Mouse (Mus musculus): Measurements from ENCODE around the gene Gli2. TPM values are rescaled to one million over a fixed set of nuclear protein-coding genes. Genes with fewer than 3 reads are reported as not detected.

Gli2 gene
- polyA plus RNA-seq, 1 experiment from 2014 or later, result 4.0 TPM

DNA sequence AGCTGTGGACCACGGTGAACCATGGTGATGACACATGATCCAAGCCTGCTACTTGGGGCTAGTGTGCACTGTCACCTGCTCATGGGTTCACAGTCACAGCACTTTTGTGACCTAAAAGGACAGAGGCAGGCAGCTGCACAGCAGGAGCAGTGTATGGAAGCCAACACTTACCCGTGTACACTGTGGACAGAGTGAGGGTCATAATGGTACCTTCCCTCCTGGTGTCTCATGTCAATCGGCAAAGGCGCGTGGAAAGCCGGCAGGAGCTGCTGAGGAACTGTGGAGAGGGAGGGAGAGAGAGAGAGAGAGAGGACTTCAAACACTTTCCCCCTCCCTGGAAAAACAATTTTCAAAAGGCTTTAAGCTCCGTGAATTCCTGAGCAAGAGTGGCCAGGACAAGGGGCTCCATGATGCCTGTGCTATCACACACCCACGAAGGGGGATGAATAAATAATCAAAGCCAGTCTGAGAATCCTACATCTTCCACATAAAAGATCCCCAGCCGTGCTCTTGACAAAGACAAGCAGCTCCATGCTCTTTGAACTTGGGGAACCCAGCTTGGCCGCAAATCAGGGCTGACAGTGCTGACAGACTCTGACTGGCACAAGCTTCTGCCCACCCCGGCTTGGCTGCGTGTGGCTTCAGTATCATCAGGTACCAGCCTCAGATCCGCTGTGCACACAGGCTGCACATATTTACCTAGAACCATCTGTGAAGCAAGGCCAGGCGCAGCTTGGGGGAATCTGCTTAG, 163.1 kb downstream of the Gli2 start:
- Histone ChIP-seq H3K4me3 (replicated peaks; ENCODE audit: low read length) (no peak overlapping the region), H3K9me3 (ENCODE audit: control insufficient read depth, low read length) (no peaks in the 10 kb centered on the region), H3K27me3 (replicated peaks; ENCODE audit: control insufficient read depth, insufficient read depth, low read length) (no peaks in the 10 kb centered on the region), H3K4me1 (replicated peaks; ENCODE audit: control insufficient read depth, insufficient read depth, low read length) (peaks cover 18% of the 10 kb centered on the region), H3K27ac (ENCODE audit: low read length) (no peak overlapping the region), H3K4me2 (ENCODE audit: low read length) (no peak overlapping the region), H3K9ac (replicated peaks; ENCODE audit: low read depth, low read length) (no peak overlapping the region), H3K36me3 (ENCODE audit: control insufficient read depth, insufficient read depth) (no peaks in the 10 kb centered on the region)
- peak; percentile 15; the same call in 1 of the 2 replicates for ATAC-seq
- WGBS, result 35% methylated on average over 14 of the region's 14 CpGs

DNA sequence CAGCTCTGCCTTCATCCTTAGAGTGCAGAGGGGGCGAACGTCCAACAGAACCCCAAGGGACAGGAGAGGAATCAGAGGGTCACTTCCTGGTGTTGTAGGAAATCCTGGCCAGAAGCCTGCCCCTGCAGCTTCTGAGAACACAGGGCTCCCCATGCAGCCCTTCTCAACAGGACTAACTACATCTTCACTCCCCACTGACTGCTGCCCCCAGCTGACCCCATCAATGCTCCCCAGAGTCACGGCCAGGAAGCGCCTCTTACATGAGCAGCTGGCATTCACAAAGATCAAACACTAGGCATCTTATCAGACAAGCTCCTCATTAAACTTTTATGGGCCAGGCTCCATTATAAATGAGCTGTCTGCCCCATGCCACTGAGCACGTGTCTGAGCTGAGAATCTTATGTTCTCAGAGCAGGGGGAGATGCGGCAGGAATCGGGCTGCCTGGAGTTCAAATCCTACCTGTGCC, 172.6 kb downstream of the Gli2 start:
- no peaks in the 10 kb centered on the region for H3K9me3 ChIP-seq (ENCODE audit: control insufficient read depth, low read length)
- H3K27me3 ChIP-seq (replicated peaks; ENCODE audit: control insufficient read depth, insufficient read depth, low read length), result no peaks in the 10 kb centered on the region
- no peak overlapping the region for H3K4me2 ChIP-seq (ENCODE audit: low read length)
- H3K9ac ChIP-seq (replicated peaks; ENCODE audit: low read depth, low read length), result no peak overlapping the region
- no peak overlapping the region for H3K4me3 ChIP-seq (replicated peaks; ENCODE audit: low read length)
- no peak overlapping the region for H3K27ac ChIP-seq (ENCODE audit: low read length)
- WGBS, result 64% methylated on average over 7 of the region's 7 CpGs
- H3K4me1 ChIP-seq (replicated peaks; ENCODE audit: control insufficient read depth, insufficient read depth, low read length), result no peaks in the 10 kb centered on the region
- no peaks in the 10 kb centered on the region for H3K36me3 ChIP-seq (ENCODE audit: control insufficient read depth, insufficient read depth)
- ATAC-seq, result no peak

DNA sequence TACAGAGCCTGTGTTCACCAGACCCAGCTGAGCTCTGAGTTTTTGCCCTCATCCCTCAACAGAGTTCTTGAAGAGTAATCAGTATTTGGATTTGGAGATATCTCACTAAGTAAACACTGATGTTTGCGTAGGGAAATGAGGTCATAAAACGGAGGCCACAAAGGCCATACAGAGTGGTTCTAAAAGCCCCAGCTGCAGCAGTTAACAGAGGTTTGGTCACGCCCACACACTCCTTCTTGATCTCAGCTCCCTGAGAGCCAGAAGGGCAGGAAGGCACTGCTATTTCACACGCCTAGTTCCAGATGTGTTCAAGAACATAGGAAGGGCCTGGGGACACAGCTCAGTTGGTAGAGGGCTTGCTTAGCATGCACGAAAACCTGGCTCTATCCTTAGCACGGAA, 175.1 kb downstream of the Gli2 start:
- Histone ChIP-seq H3K27me3 (replicated peaks; ENCODE audit: control insufficient read depth, insufficient read depth, low read length) (no peaks in the 10 kb centered on the region), H3K9me3 (ENCODE audit: control insufficient read depth, low read length) (no peaks in the 10 kb centered on the region), H3K4me3 (replicated peaks; ENCODE audit: low read length) (no peak overlapping the region), H3K36me3 (ENCODE audit: control insufficient read depth, insufficient read depth) (no peaks in the 10 kb centered on the region), H3K27ac (ENCODE audit: low read length) (no peak overlapping the region), H3K4me1 (replicated peaks; ENCODE audit: control insufficient read depth, insufficient read depth, low read length) (no peaks in the 10 kb centered on the region), H3K9ac (replicated peaks; ENCODE audit: low read depth, low read length) (no peak overlapping the region), H3K4me2 (ENCODE audit: low read length) (no peak overlapping the region)
- no peak for ATAC-seq
- 87% methylated on average over 6 of the region's 6 CpGs for WGBS

DNA sequence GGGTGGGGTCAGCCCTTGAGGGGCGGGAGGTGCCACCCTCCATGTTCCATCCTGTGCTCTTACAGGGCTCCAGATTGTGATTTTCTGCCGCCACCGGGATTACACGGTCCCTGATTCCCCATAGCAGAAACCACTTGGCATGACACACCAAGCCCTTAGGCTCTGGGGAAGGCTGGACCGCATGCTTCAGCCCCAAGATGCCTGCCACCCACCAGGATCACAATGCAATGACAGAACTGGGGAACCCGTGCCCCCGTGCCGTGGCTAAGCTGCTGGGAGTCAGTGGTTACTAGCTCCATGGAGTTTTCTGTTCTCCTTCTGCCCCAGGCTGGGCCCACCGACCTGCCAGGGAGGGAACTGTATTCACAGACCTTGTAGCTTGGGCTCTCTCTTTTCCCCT, 178.2 kb downstream of the Gli2 start:
- ATAC-seq, result no peak
- H3K4me1 ChIP-seq (replicated peaks; ENCODE audit: control insufficient read depth, insufficient read depth, low read length), result no peaks in the 10 kb centered on the region
- no peak overlapping the region for H3K9ac ChIP-seq (replicated peaks; ENCODE audit: low read depth, low read length)
- no peak overlapping the region for H3K4me2 ChIP-seq (ENCODE audit: low read length)
- no peak overlapping the region for H3K4me3 ChIP-seq (replicated peaks; ENCODE audit: low read length)
- no peaks in the 10 kb centered on the region for H3K27me3 ChIP-seq (replicated peaks; ENCODE audit: control insufficient read depth, insufficient read depth, low read length)
- H3K9me3 ChIP-seq (ENCODE audit: control insufficient read depth, low read length), result no peaks in the 10 kb centered on the region
- 87% methylated on average over 9 of the region's 9 CpGs for WGBS
- H3K36me3 ChIP-seq (ENCODE audit: control insufficient read depth, insufficient read depth), result no peaks in the 10 kb centered on the region
- no peak overlapping the region for H3K27ac ChIP-seq (ENCODE audit: low read length)

DNA sequence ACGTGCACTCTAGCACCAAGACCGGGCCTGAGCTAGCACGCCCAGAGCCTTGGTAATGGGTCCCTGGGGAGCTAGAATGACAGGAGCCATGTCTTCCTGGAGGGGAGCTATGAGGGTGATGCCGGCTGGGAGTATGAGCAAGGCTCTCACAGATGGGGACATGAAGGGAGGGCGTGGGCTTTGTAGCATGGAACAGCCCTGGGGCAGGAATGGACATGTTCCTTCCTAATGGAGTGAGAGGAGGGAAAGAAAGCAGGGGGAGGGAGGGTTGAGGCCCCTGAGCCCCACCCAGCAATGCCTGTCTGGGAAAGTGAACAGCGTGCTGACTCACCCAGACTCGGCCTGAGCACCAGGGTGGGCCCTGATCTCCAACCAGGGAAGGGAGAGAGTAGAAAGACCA, 179.9 kb downstream of the Gli2 start:
- Histone ChIP-seq H3K4me3 (replicated peaks; ENCODE audit: low read length) (no peak overlapping the region), H3K9ac (replicated peaks; ENCODE audit: low read depth, low read length) (no peak overlapping the region), H3K36me3 (ENCODE audit: control insufficient read depth, insufficient read depth) (no peaks in the 10 kb centered on the region), H3K27ac (ENCODE audit: low read length) (no peak overlapping the region), H3K4me1 (replicated peaks; ENCODE audit: control insufficient read depth, insufficient read depth, low read length) (no peaks in the 10 kb centered on the region), H3K9me3 (ENCODE audit: control insufficient read depth, low read length) (no peaks in the 10 kb centered on the region), H3K27me3 (replicated peaks; ENCODE audit: control insufficient read depth, insufficient read depth, low read length) (no peaks in the 10 kb centered on the region), H3K4me2 (ENCODE audit: low read length) (no peak overlapping the region)
- ATAC-seq, result no peak
- WGBS, result 88% methylated on average over 7 of the region's 7 CpGs

DNA sequence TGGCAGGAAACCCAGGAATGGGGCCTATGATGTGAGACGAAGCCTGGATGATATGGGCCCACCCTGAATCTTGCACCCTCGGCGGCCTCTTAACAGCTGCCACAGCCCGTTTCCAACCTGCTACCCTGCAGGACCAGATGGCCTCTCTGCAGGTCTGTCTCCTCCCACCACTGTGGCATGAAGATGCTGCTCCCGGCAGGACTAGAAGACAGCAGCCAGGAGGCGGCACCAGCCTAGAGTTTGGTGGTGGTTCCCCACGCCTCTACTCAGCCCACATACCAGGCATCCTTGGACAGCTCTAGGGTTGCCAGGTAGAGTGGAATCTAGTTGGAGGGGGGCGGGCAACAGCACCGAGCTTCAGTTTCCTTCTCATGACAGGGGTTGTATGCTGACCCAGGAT, 188.7 kb downstream of the Gli2 start:
- Histone ChIP-seq H3K4me3 (replicated peaks; ENCODE audit: low read length) (no peak overlapping the region), H3K36me3 (ENCODE audit: control insufficient read depth, insufficient read depth) (no peaks in the 10 kb centered on the region), H3K9ac (replicated peaks; ENCODE audit: low read depth, low read length) (no peak overlapping the region), H3K9me3 (ENCODE audit: control insufficient read depth, low read length) (no peaks in the 10 kb centered on the region), H3K27me3 (replicated peaks; ENCODE audit: control insufficient read depth, insufficient read depth, low read length) (no peaks in the 10 kb centered on the region), H3K4me1 (replicated peaks; ENCODE audit: control insufficient read depth, insufficient read depth, low read length) (no peaks in the 10 kb centered on the region), H3K27ac (ENCODE audit: low read length) (no peak overlapping the region), H3K4me2 (ENCODE audit: low read length) (no peak overlapping the region)
- WGBS, result 81% methylated on average over 9 of the region's 9 CpGs
- ATAC-seq, result no peak

DNA sequence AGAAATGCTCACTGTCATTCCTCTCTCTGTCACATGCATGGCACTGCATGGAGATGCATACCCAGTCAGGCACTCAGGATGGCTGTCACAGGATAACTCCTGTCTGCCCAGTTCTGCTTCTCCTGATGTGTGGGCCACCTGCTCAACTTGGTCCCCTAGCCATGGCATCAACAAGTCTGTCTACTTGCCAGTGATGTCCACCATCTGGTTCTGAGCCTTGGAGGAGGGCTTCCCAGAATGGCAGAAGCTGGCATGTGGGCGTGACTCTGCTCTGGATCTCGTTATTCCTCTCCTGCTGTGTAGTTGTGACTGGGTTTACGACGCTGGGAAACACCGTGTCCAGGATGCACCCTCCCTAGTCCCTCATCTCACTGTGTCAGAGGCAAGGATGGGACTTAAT, 189.4 kb downstream of the Gli2 start:
- Histone ChIP-seq H3K9me3 (ENCODE audit: control insufficient read depth, low read length) (no peaks in the 10 kb centered on the region), H3K4me1 (replicated peaks; ENCODE audit: control insufficient read depth, insufficient read depth, low read length) (no peaks in the 10 kb centered on the region), H3K36me3 (ENCODE audit: control insufficient read depth, insufficient read depth) (no peaks in the 10 kb centered on the region), H3K4me3 (replicated peaks; ENCODE audit: low read length) (no peak overlapping the region), H3K9ac (replicated peaks; ENCODE audit: low read depth, low read length) (no peak overlapping the region), H3K27me3 (replicated peaks; ENCODE audit: control insufficient read depth, insufficient read depth, low read length) (no peaks in the 10 kb centered on the region), H3K4me2 (ENCODE audit: low read length) (no peak overlapping the region), H3K27ac (ENCODE audit: low read length) (no peak overlapping the region)
- ATAC-seq, result no peak
- WGBS, result 60% methylated on average over 5 of the region's 5 CpGs

DNA sequence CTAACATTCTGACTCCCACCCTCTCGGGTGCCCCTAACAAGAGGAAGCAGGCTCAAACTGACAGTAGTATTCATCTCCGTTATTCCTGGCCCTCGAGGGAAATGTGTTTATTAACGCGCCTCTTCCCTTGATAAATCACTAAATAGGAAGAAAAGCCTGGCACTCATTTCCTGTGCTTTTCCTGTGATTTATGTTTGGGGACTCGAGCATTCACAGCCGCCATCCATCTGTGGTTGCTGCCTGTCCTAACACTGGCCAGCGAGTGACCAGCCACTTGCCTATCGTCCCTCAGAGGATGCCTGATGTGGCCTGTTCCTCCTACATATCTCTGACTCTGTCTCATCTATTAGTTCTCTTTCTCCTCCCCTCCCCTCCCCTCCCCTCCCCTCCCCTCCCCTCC, 195.3 kb downstream of the Gli2 start:
- H3K4me1 ChIP-seq (replicated peaks; ENCODE audit: control insufficient read depth, insufficient read depth, low read length), result no peaks in the 10 kb centered on the region
- no peaks in the 10 kb centered on the region for H3K9me3 ChIP-seq (ENCODE audit: control insufficient read depth, low read length)
- no peak overlapping the region for H3K4me2 ChIP-seq (ENCODE audit: low read length)
- 84% methylated on average over 9 of the region's 9 CpGs for WGBS
- ATAC-seq, result no peak
- no peak overlapping the region for H3K27ac ChIP-seq (ENCODE audit: low read length)
- no peak overlapping the region for H3K9ac ChIP-seq (replicated peaks; ENCODE audit: low read depth, low read length)
- no peak overlapping the region for H3K4me3 ChIP-seq (replicated peaks; ENCODE audit: low read length)
- H3K27me3 ChIP-seq (replicated peaks; ENCODE audit: control insufficient read depth, insufficient read depth, low read length), result no peaks in the 10 kb centered on the region
- H3K36me3 ChIP-seq (ENCODE audit: control insufficient read depth, insufficient read depth), result no peaks in the 10 kb centered on the region

DNA sequence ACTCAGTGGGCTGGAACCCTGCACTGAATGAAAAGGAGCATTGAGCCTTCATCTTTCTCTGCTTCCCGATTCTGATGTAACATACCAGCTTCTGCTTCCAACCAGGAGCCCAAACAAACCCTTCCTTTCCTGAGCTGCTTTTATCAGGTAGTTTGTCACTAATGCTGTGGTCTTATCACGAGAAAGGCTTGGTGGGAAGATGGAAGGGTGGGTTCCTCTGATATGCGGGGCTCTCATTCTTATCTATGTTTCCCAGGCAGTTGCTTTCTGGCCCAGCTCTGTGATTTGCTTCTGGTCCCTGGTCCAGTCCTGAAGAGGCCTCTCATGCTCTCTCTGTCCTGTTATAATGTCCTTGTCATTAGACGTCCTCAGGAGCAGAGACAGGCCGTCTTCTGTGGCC, 222.8 kb downstream of the Gli2 start:
- ATAC-seq, result no peak
- H3K4me1 ChIP-seq (replicated peaks; ENCODE audit: control insufficient read depth, insufficient read depth, low read length), result peaks cover 10% of the 10 kb centered on the region
- no peak overlapping the region for H3K27ac ChIP-seq (ENCODE audit: low read length)
- no peaks in the 10 kb centered on the region for H3K36me3 ChIP-seq (ENCODE audit: control insufficient read depth, insufficient read depth)
- H3K27me3 ChIP-seq (replicated peaks; ENCODE audit: control insufficient read depth, insufficient read depth, low read length), result no peaks in the 10 kb centered on the region
- no peaks in the 10 kb centered on the region for H3K9me3 ChIP-seq (ENCODE audit: control insufficient read depth, low read length)
- no peak overlapping the region for H3K4me3 ChIP-seq (replicated peaks; ENCODE audit: low read length)
- no peak overlapping the region for H3K4me2 ChIP-seq (ENCODE audit: low read length)
- 86% methylated on average over 5 of the region's 5 CpGs for WGBS
- no peak overlapping the region for H3K9ac ChIP-seq (replicated peaks; ENCODE audit: low read depth, low read length)

DNA sequence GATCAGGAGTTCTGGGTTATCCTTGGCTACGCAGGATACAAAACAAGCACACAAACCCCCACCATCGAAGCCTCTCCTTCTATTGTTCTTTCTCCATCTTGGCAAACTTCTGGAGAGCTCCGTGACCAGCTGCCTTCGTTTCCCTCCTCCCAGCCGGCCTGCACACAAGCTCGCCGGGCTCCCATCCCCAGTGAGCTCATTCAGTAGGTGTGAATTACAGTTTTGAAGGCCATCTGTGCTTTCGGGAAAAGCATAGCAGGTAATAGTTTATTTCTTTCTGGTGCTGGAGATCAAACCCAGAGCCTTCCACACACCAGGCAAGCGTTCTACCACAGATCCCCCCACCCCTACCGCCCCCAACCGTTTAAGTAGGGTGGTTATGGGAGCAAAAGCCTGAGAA, 226.8 kb downstream of the Gli2 start:
- peak; percentile 38; the same call in 1 of the 2 replicates for ATAC-seq

More for the DNA sequence above, 226.8 kb downstream of the Gli2 start:
- Histone ChIP-seq H3K9ac (replicated peaks; ENCODE audit: low read depth, low read length) (no peak overlapping the region), H3K36me3 (ENCODE audit: control insufficient read depth, insufficient read depth) (no peaks in the 10 kb centered on the region), H3K4me1 (replicated peaks; ENCODE audit: control insufficient read depth, insufficient read depth, low read length) (peaks cover 15% of the 10 kb centered on the region), H3K9me3 (ENCODE audit: control insufficient read depth, low read length) (peaks cover 4% of the 10 kb centered on the region; the same call in 1 of the 2 replicates), H3K27ac (ENCODE audit: low read length) (peak overlapping the region; percentile 63), H3K4me3 (replicated peaks; ENCODE audit: low read length) (no peak overlapping the region), H3K27me3 (replicated peaks; ENCODE audit: control insufficient read depth, insufficient read depth, low read length) (no peaks in the 10 kb centered on the region), H3K4me2 (ENCODE audit: low read length) (no peak overlapping the region)
- 58% methylated on average over 11 of the region's 11 CpGs for WGBS
